Mouse (Mus musculus): ENCODE measurements at regions not wholly inside any gene's neighbourhood (a gene's known extent, or its start where the extent isn't known, plus 50 kb on each side); places are given as distances from the start of the nearest gene placed in this dataset.

GRCm38 (mm10) chr12:79970981-79971390 lies 141.8 kb downstream of the Zfp36l1 start:
- H3K4me1 ChIP-seq (ENCODE audit: insufficient read depth): peaks cover 41% of the 10 kb centered on the region
- DNase-seq: no peak
- no peak overlapping the region for H3K4me2 ChIP-seq (ENCODE audit: low read depth, low read length)
- H3K4me3 ChIP-seq (ENCODE audit: low read depth, low read length): no peak overlapping the region
- peak overlapping the region; percentile 6; the same call in 1 of the 2 replicates for H3K27ac ChIP-seq (ENCODE audit: low read depth)
- no peak overlapping the region for H3K9ac ChIP-seq (replicated peaks)
- peak; percentile 26; the same call in 1 of the 2 replicates for ATAC-seq
- H3K27me3 ChIP-seq (ENCODE audit: insufficient read depth, low read length): no peaks in the 10 kb centered on the region
- no peak for TF ChIP-seq CTCF (IDR thresholded peaks at IDR 0.05; ENCODE audit: low read depth)
- no peak for TF ChIP-seq EP300 (IDR thresholded peaks at IDR 0.05; ENCODE audit: low read depth)
- H3K36me3 ChIP-seq (replicated peaks; ENCODE audit: insufficient read depth, low read length): no peaks in the 10 kb centered on the region
- no peaks in the 10 kb centered on the region for H3K9me3 ChIP-seq (ENCODE audit: low read length)
- 59% methylated on average over 5 of the region's 5 CpGs for WGBS (ENCODE audit: insufficient replicate concordance)

GRCm38 (mm10) chr12:79970227-79970901 lies 142.4 kb downstream of the Zfp36l1 start:
- ATAC-seq (peak; percentile 26), DNase-seq (peak; percentile 52)
- H3K4me2 ChIP-seq (ENCODE audit: low read depth, low read length): peak overlapping the region; percentile 35; the same call in 1 of the 2 replicates
- WGBS (ENCODE audit: insufficient replicate concordance): 35% methylated on average over 13 of the region's 13 CpGs
- no peaks in the 10 kb centered on the region for H3K27me3 ChIP-seq (ENCODE audit: insufficient read depth, low read length)
- peaks cover 47% of the 10 kb centered on the region for H3K4me1 ChIP-seq (ENCODE audit: insufficient read depth)
- no peaks in the 10 kb centered on the region for H3K9me3 ChIP-seq (ENCODE audit: low read length)
- H3K9ac ChIP-seq (replicated peaks): no peak overlapping the region
- H3K27ac ChIP-seq (ENCODE audit: low read depth): peak overlapping the region; percentile 81
- no peak overlapping the region for H3K4me3 ChIP-seq (ENCODE audit: low read depth, low read length)
- TF ChIP-seq CTCF (IDR thresholded peaks at IDR 0.05; ENCODE audit: low read depth): no peak
- no peak for TF ChIP-seq EP300 (IDR thresholded peaks at IDR 0.05; ENCODE audit: low read depth)
- H3K36me3 ChIP-seq (replicated peaks; ENCODE audit: insufficient read depth, low read length): no peaks in the 10 kb centered on the region

- H3K4me1 ChIP-seq (ENCODE audit: insufficient read depth): peaks cover 54% of the 10 kb centered on the region
- no peak overlapping the region for H3K9ac ChIP-seq (replicated peaks)
Measured at GRCm38 (mm10) chr12:79969346-79970226, 143.2 kb downstream of the Zfp36l1 start.

GRCm38 (mm10) chr12:79968676-79969075 lies 144.1 kb downstream of the Zfp36l1 start:
- 62% methylated on average over 3 of the region's 3 CpGs for WGBS (ENCODE audit: insufficient replicate concordance)
- DNase-seq (no peak), ATAC-seq (no peak)
- no peak overlapping the region for H3K4me2 ChIP-seq (ENCODE audit: low read depth, low read length)
- H3K4me1 ChIP-seq (ENCODE audit: insufficient read depth): peaks cover 54% of the 10 kb centered on the region
- no peaks in the 10 kb centered on the region for H3K36me3 ChIP-seq (replicated peaks; ENCODE audit: insufficient read depth, low read length)
- H3K9me3 ChIP-seq (ENCODE audit: low read length): no peaks in the 10 kb centered on the region
- peak overlapping the region; percentile 81 for H3K27ac ChIP-seq (ENCODE audit: low read depth)
- H3K4me3 ChIP-seq (ENCODE audit: low read depth, low read length): no peak overlapping the region
- TF ChIP-seq EP300 (IDR thresholded peaks at IDR 0.05; ENCODE audit: low read depth) (no peak), CTCF (IDR thresholded peaks at IDR 0.05; ENCODE audit: low read depth) (no peak)
- H3K27me3 ChIP-seq (ENCODE audit: insufficient read depth, low read length): no peaks in the 10 kb centered on the region
- H3K9ac ChIP-seq (replicated peaks): no peak overlapping the region

More at GRCm38 (mm10) chr12:79969346-79970226, 143.2 kb downstream of the Zfp36l1 start:
- H3K9me3 ChIP-seq (ENCODE audit: low read length): no peaks in the 10 kb centered on the region
- no peaks in the 10 kb centered on the region for H3K36me3 ChIP-seq (replicated peaks; ENCODE audit: insufficient read depth, low read length)
- WGBS (ENCODE audit: insufficient replicate concordance): 77% methylated on average over 3 of the region's 3 CpGs
- TF ChIP-seq CTCF (IDR thresholded peaks at IDR 0.05; ENCODE audit: low read depth) (peak; percentile 52), EP300 (IDR thresholded peaks at IDR 0.05; ENCODE audit: low read depth) (peak; percentile 57; the same call in 1 of the 2 replicates)
- peak; percentile 75 for ATAC-seq
- DNase-seq: peak; percentile 61
- no peak overlapping the region for H3K4me3 ChIP-seq (ENCODE audit: low read depth, low read length)
- peak overlapping the region; percentile 81 for H3K27ac ChIP-seq (ENCODE audit: low read depth)
- H3K27me3 ChIP-seq (ENCODE audit: insufficient read depth, low read length): no peaks in the 10 kb centered on the region
- H3K4me2 ChIP-seq (ENCODE audit: low read depth, low read length): no peak overlapping the region

GRCm38 (mm10) chr12:79967491-79968255 lies 145.1 kb downstream of the Zfp36l1 start:
- H3K4me1 ChIP-seq (ENCODE audit: insufficient read depth): peaks cover 54% of the 10 kb centered on the region
- TF ChIP-seq EP300 (IDR thresholded peaks at IDR 0.05; ENCODE audit: low read depth) (no peak), CTCF (IDR thresholded peaks at IDR 0.05; ENCODE audit: low read depth) (no peak)
- no peak overlapping the region for H3K4me2 ChIP-seq (ENCODE audit: low read depth, low read length)
- no peaks in the 10 kb centered on the region for H3K27me3 ChIP-seq (ENCODE audit: insufficient read depth, low read length)
- no peak overlapping the region for H3K9ac ChIP-seq (replicated peaks)
- no peaks in the 10 kb centered on the region for H3K9me3 ChIP-seq (ENCODE audit: low read length)
- 73% methylated on average over 11 of the region's 11 CpGs for whole genome bisulfite sequencing (ENCODE audit: insufficient replicate concordance)
- H3K4me3 ChIP-seq (ENCODE audit: low read depth, low read length): no peak overlapping the region
- ATAC-seq (no peak), DNase-seq (no peak)
- no peak overlapping the region for H3K27ac ChIP-seq (ENCODE audit: low read depth)
- H3K36me3 ChIP-seq (replicated peaks; ENCODE audit: insufficient read depth, low read length): no peaks in the 10 kb centered on the region
